Mouse (Mus musculus) liver, adult 10 weeks (tissue): ENCODE results near the gene Samd15. TPM values are rescaled to one million over a fixed set of nuclear protein-coding genes. Genes with fewer than 3 reads are reported as not detected.

ENCODE experiments used
- polyA plus RNA-seq: library from polyadenylated mRNA; stranded (reverse); fragments of 350-450 nt; fragmentation: Illumina TruSeq; extraction: RNeasy Lipid Tissue Mini Kit (QIAGEN cat#74804); gene quantifications from one replicate; pipeline ENCODE4 v1.2.3, GENCODE M21; 2014; ENCODE audit warnings: low read depth, low replicate concordance

Samd15 gene
- not detected for polyA plus RNA-seq

DNA sequence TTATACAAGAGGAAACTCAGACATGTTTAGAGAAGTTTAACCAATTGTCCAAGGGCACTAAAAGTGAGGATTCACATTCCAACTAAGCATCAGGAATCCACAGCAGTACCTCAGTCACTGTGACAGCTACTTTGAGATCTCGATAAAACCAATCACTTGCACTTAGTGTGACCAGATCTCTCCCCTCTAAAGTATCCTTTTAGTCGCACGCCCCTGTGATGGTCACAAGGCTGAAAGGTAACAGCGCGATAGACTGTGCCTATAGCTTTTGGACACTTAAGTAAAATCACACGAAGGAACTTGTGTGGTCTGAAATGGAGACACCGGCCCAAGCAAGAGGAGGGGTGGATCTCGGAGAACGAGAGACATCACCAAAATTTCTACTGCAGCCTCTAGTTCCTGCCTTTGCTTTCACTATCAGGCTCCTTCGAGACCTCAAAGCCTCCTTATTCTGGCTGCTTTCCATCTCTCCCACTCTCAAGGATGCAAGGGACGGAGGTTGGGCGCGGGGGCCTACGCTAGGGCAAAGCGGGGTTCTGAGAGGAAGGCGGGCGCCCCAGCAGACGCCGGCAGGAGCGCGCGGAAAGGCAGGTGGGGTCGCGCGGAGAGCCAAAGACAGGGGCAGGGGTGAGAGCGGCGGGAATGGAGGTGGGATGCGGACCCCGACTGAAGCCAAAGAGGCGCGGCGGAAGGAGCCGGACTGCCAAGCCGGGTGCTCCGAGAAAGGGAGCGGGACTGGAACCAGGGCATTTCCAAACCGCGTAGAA is at the start of gene Samd15:
Gene Samd15, plus strand, starts transcription at position 518 of the 767 bp plus-strand sequence.

DNA sequence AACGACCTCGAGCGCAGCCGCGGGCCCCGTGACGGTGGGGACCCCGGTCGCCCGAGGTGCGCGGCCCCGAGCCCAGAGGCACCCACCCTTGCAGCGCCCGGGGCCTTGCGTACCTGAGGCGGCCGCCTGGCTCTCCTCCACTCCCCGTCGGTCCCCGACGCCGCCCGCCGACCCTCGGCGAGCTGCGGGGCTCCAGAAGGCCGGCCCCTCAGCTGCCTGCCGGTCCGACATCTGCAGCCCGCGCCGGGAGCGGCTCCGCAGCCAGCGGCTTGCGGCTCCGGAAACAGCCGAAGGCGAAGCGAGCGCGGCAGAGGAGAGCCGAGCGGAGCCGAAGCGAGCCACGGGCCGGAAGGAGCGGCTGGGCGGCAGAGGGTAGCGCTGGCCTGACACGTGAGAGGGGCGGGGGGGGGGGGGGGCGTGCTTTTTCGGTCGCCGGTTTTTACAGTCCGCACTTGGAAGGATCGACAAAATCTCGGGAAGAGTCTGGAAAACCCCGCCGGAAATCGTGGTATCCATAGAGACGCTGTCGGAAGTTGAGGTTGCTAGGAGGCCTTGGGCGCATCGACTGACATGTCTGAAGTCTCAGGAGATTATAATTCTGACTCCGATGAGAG is 557 bp downstream of the Samd15 start, which contains the start of gene Tmed8:
Gene Tmed8, minus strand, starts transcription at position 482 of the 614 bp plus-strand sequence.

DNA sequence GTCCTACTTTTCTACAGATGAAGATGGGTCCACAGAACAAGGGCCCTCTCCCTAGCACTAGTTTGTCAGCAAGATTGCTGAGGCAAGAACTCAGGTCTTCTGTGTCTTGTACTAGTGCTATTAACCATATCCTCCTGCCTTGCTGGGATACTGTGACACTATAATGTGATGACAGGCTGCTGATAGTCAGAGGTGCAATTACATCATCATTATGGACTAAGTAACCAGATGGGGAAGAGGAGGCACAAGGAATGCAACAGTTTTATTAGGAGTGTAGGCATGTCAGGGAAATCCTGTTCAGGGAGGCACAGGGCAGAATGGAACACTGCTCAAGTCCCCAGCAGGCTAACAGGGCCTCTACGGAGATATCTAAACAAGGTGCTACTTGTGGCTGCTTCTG is 39.1 kb downstream of the Samd15 start, which contains the start of gene Noxred1:
Gene Noxred1, minus strand, starts transcription at position 101 of the 400 bp plus-strand sequence.

Other genes with a start within 250 kb of the Samd15 start
- gene Zdhhc22, start 209.3 kb upstream of the Samd15 start, polyA plus RNA-seq, result not detected
- not detected for gene Tmem63c, start 178.4 kb upstream of the Samd15 start, polyA plus RNA-seq
- gene Ngb, start 97.2 kb upstream of the Samd15 start, polyA plus RNA-seq, result not detected
- 949 TPM for gene Gstz1, start 52.6 kb upstream of the Samd15 start, polyA plus RNA-seq
- 6.8 TPM for gene Pomt2, start 51.8 kb upstream of the Samd15 start, polyA plus RNA-seq
- 1.8 TPM for gene Tmed8, start 731 bp downstream of the Samd15 start, polyA plus RNA-seq
- not detected for gene Noxred1, start 39.0 kb downstream of the Samd15 start, polyA plus RNA-seq
- gene Vipas39, start 66.5 kb downstream of the Samd15 start, polyA plus RNA-seq, result 7.5 TPM
- gene Ahsa1, start 66.8 kb downstream of the Samd15 start, polyA plus RNA-seq, result 113 TPM
- not detected for gene Ism2, start 100.0 kb downstream of the Samd15 start, polyA plus RNA-seq
- gene Sptlc2, start 188.6 kb downstream of the Samd15 start, polyA plus RNA-seq, result 31.9 TPM
- gene Slirp, start 244.2 kb downstream of the Samd15 start, polyA plus RNA-seq, result 74.0 TPM
- 6.9 TPM for gene Alkbh1, start 244.3 kb downstream of the Samd15 start, polyA plus RNA-seq